Mouse (Mus musculus) limb, embryonic 14.5 days (tissue): ENCODE measurements at regions not wholly inside any gene's neighbourhood (a gene's known extent, or its start where the extent isn't known, plus 50 kb on each side); places are given as distances from the start of the nearest gene placed in this dataset.

Experiments
- ATAC-seq: fragments of 200-750 bp; cut with Nextera tagmentation; 2 replicates; pipeline ENCODE4 v1.8.0; 2017; ENCODE audit warnings: low read depth, moderate number of reproducible peaks, moderate TSS enrichment; ENCODE audit not compliant: low FRiP score
- DNase-seq: peaks from one replicate; pipeline ENCODE4 v3.0.0-alpha.2; 2015; ENCODE audit warnings: low spot score
- H3K27ac ChIP-seq: fragments of 300-500 bp; sonication (generic); replicated peaks from 2 replicates; pipeline ENCODE4 v1.5.1; 2014; ENCODE audit warnings: low read depth, mild to moderate bottlenecking, low read length, moderate library complexity, mixed read lengths
- H3K27me3 ChIP-seq: fragments of 300-500 bp; sonication (generic); 2 replicates; pipeline ENCODE4 v1.6.1; 2014; ENCODE audit warnings: low read length, mixed read lengths; ENCODE audit not compliant: control insufficient read depth, insufficient read depth
- H3K36me3 ChIP-seq: fragments of 300-500 bp; sonication (generic); 2 replicates; pipeline ENCODE4 v1.6.1; 2014; ENCODE audit warnings: mild to moderate bottlenecking, low read length, moderate library complexity, mixed read lengths; ENCODE audit not compliant: control insufficient read depth, insufficient read depth
- H3K4me1 ChIP-seq: fragments of 300-500 bp; sonication (generic); 2 replicates; pipeline ENCODE4 v1.6.1; 2014; ENCODE audit warnings: antibody characterized with exemption, low read length, mixed read lengths; ENCODE audit not compliant: control insufficient read depth, insufficient read depth
- H3K4me2 ChIP-seq: fragments of 300-500 bp; sonication (generic); replicated peaks from 2 replicates; pipeline ENCODE4 v1.6.1; 2014; ENCODE audit warnings: low read depth, mild to moderate bottlenecking, low read length, moderate library complexity; ENCODE audit not compliant: severe bottlenecking
- H3K4me3 ChIP-seq: fragments of 300-500 bp; sonication (generic); replicated peaks from 2 replicates; pipeline ENCODE4 v1.5.1; 2014; ENCODE audit warnings: low read length
- H3K9ac ChIP-seq: fragments of 300-500 bp; sonication (generic); 2 replicates; pipeline ENCODE4 v1.6.1; 2014; ENCODE audit warnings: mild to moderate bottlenecking, low read depth, low read length, moderate library complexity; ENCODE audit not compliant: severe bottlenecking
- H3K9me3 ChIP-seq: fragments of 300-500 bp; sonication (generic); 2 replicates; pipeline ENCODE4 v1.6.1; 2016; ENCODE audit warnings: low read length; ENCODE audit not compliant: control insufficient read depth
- POLR2A ChIP-seq: fragments of 200-500 bp; IDR thresholded peaks from 2 replicates; pipeline ENCODE4 v1.8.0; 2012; ENCODE audit warnings: inconsistent platforms, mild to moderate bottlenecking, moderate library complexity, borderline replicate concordance; ENCODE audit not compliant: insufficient read depth, insufficient read length; ENCODE audit errors: extremely low read depth
- WGBS: fragments of 180-500 bp; shearing (Covaris S2); extraction: QIAGEN DNeasy Blood & Tissue Kit; methylation state at CpG from one replicate; pipeline ENCODE4 v1.1.7; 2014; 5-methylcytosine and 5-hydroxymethylcytosine counted together

DNA sequence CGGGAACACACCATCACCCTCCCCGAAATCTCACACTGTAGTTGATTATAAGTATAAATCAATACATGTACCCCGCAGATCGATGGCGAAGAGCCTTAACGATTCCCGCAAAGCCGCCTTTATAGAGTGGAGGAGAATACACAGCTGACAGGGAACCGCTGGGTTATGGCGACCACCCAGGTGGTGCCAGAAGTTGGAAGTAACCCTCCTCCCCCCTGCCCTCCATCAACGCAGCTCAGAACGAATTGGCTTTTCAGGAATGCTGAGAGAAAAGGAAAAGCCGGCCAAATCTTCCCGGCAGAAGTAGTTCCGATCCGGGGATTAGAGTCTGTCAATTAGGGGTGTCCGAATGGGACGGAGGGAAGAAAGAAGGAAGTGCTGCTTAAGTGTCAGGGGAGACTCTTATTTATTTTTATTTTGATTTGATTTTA, 75.6 kb upstream of the Hmga2 start:
- H3K4me2 ChIP-seq = peak overlapping the region; percentile 100
- H3K9me3 ChIP-seq = no peaks in the 10 kb centered on the region
- WGBS = under 1% methylated on average over 18 of the region's 18 CpGs
- H3K27me3 ChIP-seq = no peaks in the 10 kb centered on the region
- no peak for TF ChIP-seq POLR2A
- peak overlapping the region; percentile 73 for H3K9ac ChIP-seq
- ATAC-seq = peak; percentile 73
- H3K4me3 ChIP-seq = peak overlapping the region; percentile 56
- H3K36me3 ChIP-seq = no peaks in the 10 kb centered on the region
- peak; percentile 60 for DNase-seq
- 0 out of 2 replicates have a peak, but pooled peaks cover 3% of the 10 kb centered on the region for H3K4me1 ChIP-seq
- peak overlapping the region; percentile 90 for H3K27ac ChIP-seq

DNA sequence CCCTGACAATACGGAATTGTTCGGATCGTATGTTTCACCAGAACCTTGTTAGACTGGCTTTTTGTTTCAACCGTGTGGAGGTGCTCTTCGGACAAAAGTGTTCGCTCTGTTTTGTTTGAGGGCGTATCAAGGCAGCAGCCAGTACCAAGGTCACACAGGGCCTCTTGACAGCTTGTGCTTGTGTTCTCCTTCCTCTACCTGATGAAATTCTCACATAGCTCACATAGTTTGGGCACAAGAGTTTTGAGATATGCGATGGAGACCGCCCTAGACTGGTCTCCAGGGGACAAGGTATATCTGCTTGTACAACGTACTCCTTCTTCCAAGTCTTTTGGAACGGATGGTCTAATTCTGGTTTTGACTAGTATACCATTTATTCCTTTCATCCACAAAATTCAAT, 70.9 kb upstream of the Hmga2 start:
- no peak overlapping the region for H3K4me3 ChIP-seq
- H3K27ac ChIP-seq = no peak overlapping the region
- no peak overlapping the region for H3K9ac ChIP-seq
- DNase-seq (no peak), ATAC-seq (no peak)
- no peaks in the 10 kb centered on the region for H3K9me3 ChIP-seq
- no peak overlapping the region for H3K4me2 ChIP-seq
- no peaks in the 10 kb centered on the region for H3K36me3 ChIP-seq
- no peaks in the 10 kb centered on the region for H3K27me3 ChIP-seq
- peaks cover 7% of the 10 kb centered on the region for H3K4me1 ChIP-seq
- TF ChIP-seq POLR2A = no peak
- WGBS = 85% methylated on average over 11 of the region's 11 CpGs

DNA sequence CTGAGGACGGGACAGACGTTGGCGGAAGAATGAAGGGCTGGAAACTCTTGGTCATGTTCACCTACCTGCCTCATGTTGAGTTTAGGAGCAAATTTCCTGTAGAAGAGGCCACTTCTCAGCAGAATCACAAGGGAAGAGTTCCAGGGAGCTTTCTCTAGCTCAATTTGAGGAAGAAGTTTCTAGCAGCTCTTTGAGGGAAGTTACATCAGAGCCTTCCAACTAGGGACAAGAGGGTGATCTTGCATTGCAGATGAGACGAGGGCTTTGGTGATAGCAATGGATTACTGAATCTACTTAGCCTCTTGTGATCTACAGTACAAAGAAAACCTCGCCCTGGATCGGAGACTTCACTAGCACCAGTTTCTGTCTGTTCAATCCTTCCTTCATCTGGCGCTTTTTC, 65.3 kb upstream of the Hmga2 start:
- Histone ChIP-seq H3K27me3 (no peaks in the 10 kb centered on the region), H3K9ac (no peak overlapping the region), H3K27ac (no peak overlapping the region), H3K4me2 (no peak overlapping the region), H3K36me3 (no peaks in the 10 kb centered on the region), H3K4me3 (no peak overlapping the region), H3K9me3 (no peaks in the 10 kb centered on the region), H3K4me1 (peaks cover 16% of the 10 kb centered on the region)
- ATAC-seq (no peak), DNase-seq (no peak)
- WGBS = 87% methylated on average over 7 of the region's 7 CpGs
- no peak for TF ChIP-seq POLR2A

DNA sequence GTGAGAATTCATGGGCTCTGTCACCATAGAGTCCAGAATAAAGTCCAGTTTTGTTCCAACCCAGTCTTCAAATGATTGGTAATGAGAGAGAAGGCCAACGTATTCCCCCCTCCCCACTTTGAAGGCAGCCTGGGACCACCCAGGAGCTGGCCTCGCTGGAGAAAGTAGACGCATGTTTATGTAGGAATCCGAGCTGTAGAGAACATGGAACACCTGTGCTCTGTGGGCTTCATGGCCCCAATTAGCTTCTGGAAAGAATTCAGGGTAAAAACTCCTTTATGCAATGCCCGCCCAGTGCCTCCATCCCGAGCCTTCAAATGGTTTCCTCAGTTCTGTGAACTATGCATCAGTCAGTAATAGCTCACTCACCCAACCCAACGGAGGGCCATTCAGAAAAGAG, 62.3 kb upstream of the Hmga2 start:
- no peak overlapping the region for H3K9ac ChIP-seq
- TF ChIP-seq POLR2A = no peak
- DNase-seq (no peak), ATAC-seq (no peak; the same call in 1 of the 2 replicates)
- 34% methylated on average over 7 of the region's 7 CpGs for WGBS
- H3K36me3 ChIP-seq = no peaks in the 10 kb centered on the region
- no peaks in the 10 kb centered on the region for H3K9me3 ChIP-seq
- no peak overlapping the region for H3K4me3 ChIP-seq
- no peak overlapping the region for H3K4me2 ChIP-seq
- H3K27ac ChIP-seq = peak overlapping the region; percentile 56; the same call in 1 of the 2 replicates
- no peaks in the 10 kb centered on the region for H3K27me3 ChIP-seq
- peaks cover 12% of the 10 kb centered on the region; the same call in 1 of the 2 replicates for H3K4me1 ChIP-seq

- no peak for ATAC-seq
- no peaks in the 10 kb centered on the region for H3K9me3 ChIP-seq
- H3K27me3 ChIP-seq = no peaks in the 10 kb centered on the region
- no peak overlapping the region for H3K4me3 ChIP-seq
- DNase-seq = no peak
- TF ChIP-seq POLR2A = no peak
- no peak overlapping the region for H3K27ac ChIP-seq
- H3K36me3 ChIP-seq = no peaks in the 10 kb centered on the region
- peaks cover 9% of the 10 kb centered on the region for H3K4me1 ChIP-seq
- H3K4me2 ChIP-seq = no peak overlapping the region
- WGBS = 83% methylated on average over 5 of the region's 5 CpGs
- no peak overlapping the region for H3K9ac ChIP-seq
Observed at GRCm38 (mm10) chr10:120528406-120528805, 52.1 kb upstream of the Hmga2 start.

DNA sequence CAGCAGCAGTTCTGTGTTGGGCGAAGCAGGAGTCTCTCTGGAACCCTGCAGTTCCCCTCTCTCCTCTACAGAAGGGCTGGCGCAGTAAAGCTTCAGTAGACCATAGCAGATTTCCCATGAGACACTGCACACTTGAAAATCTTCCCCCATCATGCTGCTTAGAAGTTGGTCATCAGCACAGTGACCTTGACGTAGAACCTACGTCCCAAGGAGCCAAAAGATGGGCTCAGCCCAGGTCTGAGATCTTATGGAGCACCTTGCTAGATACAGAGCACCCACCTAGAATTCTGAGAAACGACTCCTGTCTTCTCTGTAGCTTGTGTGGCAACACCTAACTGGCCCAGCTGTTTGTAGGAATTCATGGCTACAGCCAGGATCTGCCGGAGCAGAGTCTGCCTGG, 51.7 kb upstream of the Hmga2 start:
- Histone ChIP-seq H3K36me3 (no peaks in the 10 kb centered on the region), H3K9me3 (no peaks in the 10 kb centered on the region), H3K4me3 (no peak overlapping the region), H3K4me1 (peaks cover 9% of the 10 kb centered on the region), H3K9ac (no peak overlapping the region), H3K27me3 (no peaks in the 10 kb centered on the region), H3K4me2 (no peak overlapping the region), H3K27ac (no peak overlapping the region)
- no peak for ATAC-seq
- no peak for DNase-seq
- WGBS = 90% methylated on average over 6 of the region's 6 CpGs
- no peak for TF ChIP-seq POLR2A
